Comparison of ENCODE assay signal across 11 mouse cellular contexts in the genomic region with DNA sequence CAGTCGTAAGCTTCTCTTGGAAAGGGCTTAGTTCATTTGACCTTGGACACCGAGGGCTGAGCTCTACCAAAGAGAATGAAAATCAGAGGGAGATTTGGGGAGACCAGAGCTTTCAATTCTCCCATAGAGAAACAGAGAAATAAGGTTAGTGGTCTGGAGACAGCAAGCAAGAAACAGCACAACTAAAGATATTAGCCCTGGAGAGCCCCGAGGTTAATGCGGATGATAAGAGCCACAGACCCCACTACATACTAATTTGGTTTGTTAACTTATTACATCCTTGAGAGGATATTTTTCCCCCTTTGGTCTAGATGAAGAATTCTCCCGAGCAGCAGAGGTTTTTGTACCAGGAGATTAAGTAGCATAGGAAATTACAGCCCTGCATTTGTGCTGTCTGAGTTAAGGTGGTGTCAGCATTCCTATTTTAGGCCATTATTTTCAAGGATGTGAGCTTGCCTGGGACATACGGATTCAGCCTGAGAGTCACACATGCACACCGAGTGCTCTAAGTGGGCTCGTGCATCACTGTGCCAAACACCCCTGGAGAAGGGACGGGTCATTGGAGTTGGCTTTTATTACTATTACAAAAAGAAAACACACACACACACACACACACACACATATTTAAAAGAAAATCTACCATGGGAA.
DNase-seq lines count a peak whose midpoint lies in the region; ATAC-seq lines count a peak whose summit lies in the region.
"Had no signal": no experiment of that assay in that cellular context is flagged by ENCODE, and none has a peak within 500 bp of the region (broad histone marks: within the 10 kb centered on the region; RNA-seq: fewer than 3 reads in every experiment).

No protein-coding gene starts in this region.

- peak overlapping the region; percentile 13; the same call in 1 of the 2 replicates for H3K4me2 ChIP-seq in embryonic facial prominence, embryonic 14.5 days (ENCODE audit: low read depth, low read length)
- H3K4me2 ChIP-seq in hindbrain, embryonic 14.5 days (replicated peaks), result 0 out of 2 replicates have a peak overlapping the region, but pooled peaks have one; percentile 22
- H3K4me2 ChIP-seq in midbrain, embryonic 13.5 days (replicated peaks), result peak overlapping the region; percentile 38
- H3K4me2 ChIP-seq: intestine, embryonic 15.5 days; limb, embryonic 15.5 days had no signal

- no peak overlapping the region for H3K4me3 ChIP-seq in embryonic facial prominence, embryonic 14.5 days (ENCODE audit: low read depth, low read length)
- no peak overlapping the region for H3K4me3 ChIP-seq in hindbrain, embryonic 14.5 days (replicated peaks; ENCODE audit: low read length)
- no peak overlapping the region for H3K4me3 ChIP-seq in midbrain, embryonic 13.5 days (replicated peaks)
- H3K4me3 ChIP-seq: intestine, embryonic 15.5 days; limb, embryonic 15.5 days had no signal

- H3K27me3 ChIP-seq in embryonic facial prominence, embryonic 14.5 days (replicated peaks; ENCODE audit: control insufficient read depth, insufficient read depth, low read length), result 0 out of 2 replicates have a peak, but pooled peaks cover 5% of the 10 kb centered on the region
- H3K27me3 ChIP-seq in hindbrain, embryonic 14.5 days (ENCODE audit: control insufficient read depth, insufficient read depth, low read length), result no peaks in the 10 kb centered on the region
- no peaks in the 10 kb centered on the region for H3K27me3 ChIP-seq in midbrain, embryonic 13.5 days
- H3K27me3 ChIP-seq: intestine, embryonic 15.5 days; limb, embryonic 15.5 days had no signal

- no peaks in the 10 kb centered on the region for H3K9me3 ChIP-seq in embryonic facial prominence, embryonic 14.5 days (ENCODE audit: control insufficient read depth, low read length)
- no peaks in the 10 kb centered on the region for H3K9me3 ChIP-seq in hindbrain, embryonic 14.5 days (ENCODE audit: control insufficient read depth, low read length)
- no peaks in the 10 kb centered on the region for H3K9me3 ChIP-seq in midbrain, embryonic 13.5 days
- H3K9me3 ChIP-seq: intestine, embryonic 15.5 days; limb, embryonic 15.5 days had no signal

- peak; percentile 44 for DNase-seq in heart, adult 11 months
- DNase-seq in heart, adult 8-10 months (ENCODE audit: low spot score), result no peak
- no peak for DNase-seq in embryonic facial prominence, embryonic 14.5 days (ENCODE audit: low spot score)
- no peak for DNase-seq in hindbrain, embryonic 14.5 days (ENCODE audit: low spot score)
- DNase-seq in ovary, postnatal 10 days (ENCODE audit: low spot score), result no peak
- DNase-seq in right cerebral cortex, adult 18-20 months, result no peak
- no peak for DNase-seq in left cerebral cortex, postnatal 4 days

- H3K27ac ChIP-seq in embryonic facial prominence, embryonic 14.5 days (replicated peaks; ENCODE audit: low read depth, low read length), result no peak overlapping the region
- peak overlapping the region; percentile 38; the same call in 1 of the 2 replicates for H3K27ac ChIP-seq in hindbrain, embryonic 14.5 days
- peak overlapping the region; percentile 51; the same call in 1 of the 2 replicates for H3K27ac ChIP-seq in midbrain, embryonic 13.5 days
- H3K27ac ChIP-seq: intestine, embryonic 15.5 days; kidney, postnatal 0 days; limb, embryonic 15.5 days had no signal

- H3K9ac ChIP-seq in embryonic facial prominence, embryonic 14.5 days (ENCODE audit: low read depth, low read length), result no peak overlapping the region
- H3K9ac ChIP-seq in hindbrain, embryonic 14.5 days, result no peak overlapping the region
- no peak overlapping the region for H3K9ac ChIP-seq in midbrain, embryonic 13.5 days (replicated peaks)
- H3K9ac ChIP-seq: intestine, embryonic 15.5 days; limb, embryonic 15.5 days had no signal

- peak; percentile 30; the same call in 1 of the 2 replicates for ATAC-seq in embryonic facial prominence, embryonic 14.5 days (ENCODE audit: low read depth)
- peak; percentile 61 for ATAC-seq in hindbrain, embryonic 14.5 days (ENCODE audit: low FRiP score)
- ATAC-seq in midbrain, embryonic 13.5 days, result peak; percentile 47

- no peaks in the 10 kb centered on the region for H3K36me3 ChIP-seq in embryonic facial prominence, embryonic 14.5 days (ENCODE audit: control insufficient read depth, insufficient read depth, low read length)
- H3K36me3 ChIP-seq in hindbrain, embryonic 14.5 days (replicated peaks; ENCODE audit: control insufficient read depth, insufficient read depth), result no peaks in the 10 kb centered on the region
- no peaks in the 10 kb centered on the region for H3K36me3 ChIP-seq in midbrain, embryonic 13.5 days
- H3K36me3 ChIP-seq: intestine, embryonic 15.5 days; limb, embryonic 15.5 days had no signal

- no peaks in the 10 kb centered on the region for H3K4me1 ChIP-seq in embryonic facial prominence, embryonic 14.5 days (ENCODE audit: control insufficient read depth, insufficient read depth, low read length)
- peaks cover 25% of the 10 kb centered on the region for H3K4me1 ChIP-seq in hindbrain, embryonic 14.5 days (replicated peaks; ENCODE audit: control insufficient read depth, insufficient read depth, low read length)
- peaks cover 17% of the 10 kb centered on the region for H3K4me1 ChIP-seq in midbrain, embryonic 13.5 days (replicated peaks)
- H3K4me1 ChIP-seq: intestine, embryonic 15.5 days; limb, embryonic 15.5 days had no signal

- intact Hi-C loops in left cerebral cortex, postnatal 4 days (cut with DNase I), result loop anchor here (5.0 kb wide), 1 partner anchor 1574 kb away; no protein-coding TSS in a partner anchor

- WGBS in embryonic facial prominence, embryonic 14.5 days, result 53% methylated on average over 9 of the region's 9 CpGs
- WGBS in hindbrain, embryonic 14.5 days, result 44% methylated on average over 9 of the region's 9 CpGs
- WGBS in midbrain, embryonic 13.5 days, result 36% methylated on average over 9 of the region's 9 CpGs
